Mouse (Mus musculus) CH12.LX (cell line): ENCODE data around the gene 2410004B18Rik. TPM values are rescaled to one million over a fixed set of nuclear protein-coding genes. Genes with fewer than 3 reads are reported as not detected.
A peak's percentile ranks its signal among the peaks of the same experiment; 100 is the strongest.

ENCODE experiments used
- DNase-seq: peaks from one replicate; pipeline ENCODE4 v3.0.0-alpha.2; 2013; ENCODE audit errors: extremely low read depth
- H3K27ac ChIP-seq: 2 replicates; pipeline ENCODE4 v1.5.1; 2012; ENCODE audit warnings: low read depth, mild to moderate bottlenecking, control low read depth, moderate library complexity; ENCODE audit not compliant: insufficient read depth
- H3K27me3 ChIP-seq: replicated peaks from 2 replicates; pipeline ENCODE3; 2012; ENCODE audit warnings: inconsistent platforms
- H3K36me3 ChIP-seq, 2 experiments: replicated peaks in 1 of 2; 2 replicates each; pipeline versions ENCODE3 to v1.6.1; 2012; ENCODE audit warnings: inconsistent platforms in 1 of 2, low read length in 1 of 2, mild to moderate bottlenecking in 1 of 2, mixed read lengths in 1 of 2, moderate library complexity in 1 of 2; ENCODE audit not compliant: control insufficient read depth in 1 of 2, insufficient read depth in 1 of 2
- H3K4me1 ChIP-seq, 2 experiments: 2 replicates each; pipeline ENCODE4 v1.6.1; 2012; ENCODE audit warnings: inconsistent platforms in 1 of 2, moderate library complexity in 1 of 2; ENCODE audit not compliant: insufficient read depth in 2 of 2, control insufficient read depth in 1 of 2
- H3K4me2 ChIP-seq: 2 replicates; pipeline ENCODE4 v1.6.1; 2012; ENCODE audit warnings: low read depth, mild to moderate bottlenecking, control low read depth; ENCODE audit not compliant: poor library complexity, insufficient read depth, severe bottlenecking
- H3K4me3 ChIP-seq, 3 experiments: fragments of 150-350 bp in 1 of 3; sonication (generic) in 1 of 3; replicated peaks in 1 of 3; 2 replicates each; pipeline versions ENCODE3 to v1.5.1; 2011 to 2012; ENCODE audit warnings: low read depth in 2 of 3, low read length in 2 of 3, mild to moderate bottlenecking in 2 of 3, moderate library complexity in 2 of 3, control low read depth in 1 of 3, improper control_type of control experiment in 1 of 3, inconsistent platforms in 1 of 3, mixed read lengths in 1 of 3; ENCODE audit not compliant: poor library complexity in 1 of 3
- H3K79me2 ChIP-seq: replicated peaks from 2 replicates; pipeline ENCODE4 v1.6.1; 2012; ENCODE audit warnings: mild to moderate bottlenecking, moderate library complexity; ENCODE audit not compliant: control insufficient read depth, poor library complexity, insufficient read depth, severe bottlenecking; ENCODE audit errors: extremely low read depth
- H3K9ac ChIP-seq: 2 replicates; pipeline ENCODE4 v1.6.1; 2012; ENCODE audit warnings: low read depth, mild to moderate bottlenecking, control low read depth, moderate library complexity; ENCODE audit not compliant: insufficient read depth
- H3K9me3 ChIP-seq: replicated peaks from 2 replicates; pipeline ENCODE3; 2012; ENCODE audit warnings: low read length, inconsistent platforms, mixed read lengths
- BHLHE40 ChIP-seq: IDR thresholded peaks from 2 replicates; pipeline ENCODE4 v1.6.1; 2011; ENCODE audit warnings: mild to moderate bottlenecking, low read depth, low read length, improper control_type of control experiment
- ELF1 ChIP-seq: IDR thresholded peaks from 2 replicates; pipeline ENCODE4 v1.6.1; 2014; ENCODE audit warnings: low read depth, mild to moderate bottlenecking, inconsistent platforms, low read length, improper control_type of control experiment
- EP300 ChIP-seq: IDR thresholded peaks from 2 replicates; pipeline ENCODE4 v1.6.1; 2011; ENCODE audit warnings: low read length, improper control_type of control experiment
- ETS1 ChIP-seq: conservative IDR thresholded peaks from 2 replicates; pipeline ENCODE4 v1.6.1; 2012; ENCODE audit warnings: low read depth, mild to moderate bottlenecking, inconsistent platforms, low read length, improper control_type of control experiment, moderate library complexity
- IRF4 ChIP-seq: IDR thresholded peaks from 2 replicates; pipeline ENCODE4 v1.6.1; 2014; ENCODE audit warnings: low read depth, mild to moderate bottlenecking, inconsistent platforms, low read length, improper control_type of control experiment
- JUN ChIP-seq: IDR thresholded peaks from 2 replicates; pipeline ENCODE4 v1.6.1; 2011; ENCODE audit warnings: low read depth, mild to moderate bottlenecking, low read length, improper control_type of control experiment, moderate library complexity; ENCODE audit not compliant: insufficient read depth
- MAX ChIP-seq: IDR thresholded peaks from 2 replicates; pipeline ENCODE4 v1.6.1; 2011; ENCODE audit warnings: low read length, improper control_type of control experiment
- MAZ ChIP-seq: IDR thresholded peaks from 2 replicates; pipeline ENCODE4 v1.6.1; 2012; ENCODE audit warnings: low read depth, mild to moderate bottlenecking, inconsistent platforms, low read length, improper control_type of control experiment, moderate library complexity
- MEF2A ChIP-seq: IDR thresholded peaks from 2 replicates; pipeline ENCODE4 v1.6.1; 2014; ENCODE audit warnings: low read depth, mild to moderate bottlenecking, inconsistent platforms, low read length, improper control_type of control experiment, borderline replicate concordance
- MYC ChIP-seq: IDR thresholded peaks from 2 replicates; pipeline ENCODE4 v1.6.1; 2011; ENCODE audit warnings: low read depth, mild to moderate bottlenecking, improper control_type of control experiment, low read length
- POLR2AphosphoS2 ChIP-seq: IDR thresholded peaks from 2 replicates; pipeline ENCODE4 v1.6.1; 2011; ENCODE audit warnings: low read depth, low read length, improper control_type of control experiment
- RAD21 ChIP-seq: IDR thresholded peaks from 2 replicates; pipeline ENCODE4 v1.6.1; 2011; ENCODE audit warnings: low read depth, mild to moderate bottlenecking, low read length, improper control_type of control experiment, moderate library complexity
- SMC3 ChIP-seq: IDR thresholded peaks from 2 replicates; pipeline ENCODE4 v1.6.1; 2011; ENCODE audit warnings: low read depth, low read length, improper control_type of control experiment
- UBTF ChIP-seq: IDR thresholded peaks from 2 replicates; pipeline ENCODE4 v1.6.1; 2012; ENCODE audit warnings: low read depth, mild to moderate bottlenecking, inconsistent platforms, low read length, improper control_type of control experiment, moderate library complexity
- USF2 ChIP-seq: conservative IDR thresholded peaks from 2 replicates; pipeline ENCODE4 v1.6.1; 2011; ENCODE audit warnings: low read depth, low read length, improper control_type of control experiment
- ZKSCAN1 ChIP-seq: IDR thresholded peaks from 2 replicates; pipeline ENCODE4 v1.6.1; 2012; ENCODE audit warnings: low read depth, inconsistent platforms, low read length, improper control_type of control experiment, borderline replicate concordance
- ZNF384 ChIP-seq: IDR thresholded peaks from 2 replicates; pipeline ENCODE4 v1.6.1; 2012; ENCODE audit warnings: low read depth, low read length, improper control_type of control experiment, inconsistent platforms
- dilution Hi-C: fragments of 300-500 bp; cut with MboI; formaldehyde crosslinking; loops from 2 replicates; pipeline ENCODE4 v1.14.3; 2020; ENCODE audit warnings: low sequenced_read_pairs; ENCODE audit not compliant: extremely low pct_unique_long_range_greater_than_20kb, extremely low pct_ligation_motif_present
- in situ Hi-C: fragments of 300-500 bp; cut with MboI; formaldehyde crosslinking; loops from 3 replicates; pipeline ENCODE4 v1.14.3; 2019; ENCODE audit warnings: low sequenced_read_pairs, low pct_ligation_motif_present, low pct_unique_long_range_greater_than_20kb, mixed read lengths
- polyA plus RNA-seq: library from polyadenylated mRNA; unstranded; fragments of >175 nt; gene quantifications from 2 replicates; pipeline ENCODE4 v1.2.1, GENCODE M21; 2012; ENCODE audit warnings: low read depth; ENCODE audit not compliant: insufficient read length
- total RNA-seq, 2 experiments: library from RNA; depleted of rRNA; stranded (reverse); fragments of 300-350 nt in 1 of 2; fragments of >200 nt in 1 of 2; gene quantifications; 2 replicates each; pipeline ENCODE4 v1.2.3; 2012 to 2014

2410004B18Rik gene
- total and polyA plus RNA-seq, 3 experiments, result 51.9 to 138 (median 123) TPM

- no peak for DNase-seq
- dilution Hi-C loops, result no loop called here
- no peak overlapping the region for H3K9ac ChIP-seq
- H3K27me3 ChIP-seq, result peaks cover 2% of the 10 kb centered on the region
- H3K27ac ChIP-seq, result no peak overlapping the region
- H3K79me2 ChIP-seq, result no peaks in the 10 kb centered on the region
- no peak overlapping the region for H3K4me2 ChIP-seq
- TF ChIP-seq ZNF384 (no peak), UBTF (no peak), MYC (no peak), ETS1 (no peak), USF2 (no peak), RAD21 (no peak), MAZ (no peak), JUN (no peak), POLR2AphosphoS2 (no peak)
- in situ Hi-C loops, result no loop called here
- peaks cover 13% of the 10 kb centered on the region for H3K9me3 ChIP-seq
- H3K4me1 ChIP-seq, result peaks cover 3 to 19% of the 10 kb centered on the region in 2 experiments; a peak in 3 of 4 replicates
- H3K4me3 ChIP-seq, result no peak overlapping the region
- no peaks in the 10 kb centered on the region for H3K36me3 ChIP-seq
Observed at GRCm38 (mm10) chr3:145992796-145993195, 55.0 kb downstream of the 2410004B18Rik start.

- TF ChIP-seq MEF2A, result no peak
- no peak for TF ChIP-seq ZKSCAN1
- TF ChIP-seq EP300, result peak; percentile 73
- peak; percentile 54; the same call in 1 of the 2 replicates for TF ChIP-seq IRF4
- peak; percentile 27; the same call in 1 of the 2 replicates for TF ChIP-seq MAX
- 0 out of 2 replicates have a peak, but pooled peaks have one; percentile 6 for TF ChIP-seq BHLHE40
- no peak for TF ChIP-seq SMC3
- peak; percentile 94 for TF ChIP-seq ZNF384
- peak; percentile 46; the same call in 1 of the 2 replicates for TF ChIP-seq ELF1
- TF ChIP-seq MYC, result no peak
- Histone ChIP-seq H3K4me2 (peak overlapping the region; percentile 64; the same call in 1 of the 2 replicates), H3K27ac (no peak overlapping the region), H3K79me2 (no peaks in the 10 kb centered on the region), H3K4me3 (no peak overlapping the region), H3K9ac (no peak overlapping the region), H3K36me3 (no peaks in the 10 kb centered on the region), H3K27me3 (peaks cover 2% of the 10 kb centered on the region), H3K9me3 (peaks cover 5% of the 10 kb centered on the region), H3K4me1 (peaks cover 3 to 18% of the 10 kb centered on the region in 2 experiments; a peak in 3 of 4 replicates)
- peak; percentile 71 for DNase-seq
- in situ Hi-C loops, result no loop called here
- dilution Hi-C loops, result no loop called here
Observed at GRCm38 (mm10) chr3:145993481-145994201, 55.8 kb downstream of the 2410004B18Rik start.

Other genes with a start within 250 kb of the 2410004B18Rik start
- gene Ddah1, start 179.3 kb upstream of the 2410004B18Rik start, total RNA-seq (2012; rRNA removed), result not detected in 2 replicates
- gene Ddah1, start 179.3 kb upstream of the 2410004B18Rik start, total RNA-seq (2014; rRNA removed), result not detected in 2 replicates
- not detected in 2 replicates for gene Ddah1, start 179.3 kb upstream of the 2410004B18Rik start, polyA plus RNA-seq
- gene Bcl10, start 15.2 kb upstream of the 2410004B18Rik start, total RNA-seq (2012; rRNA removed), result 68.8 and 73.6 TPM in 2 replicates
- gene Bcl10, start 15.2 kb upstream of the 2410004B18Rik start, total RNA-seq (2014; rRNA removed), result 166 and 177 TPM in 2 replicates
- 79.0 and 103 TPM in 2 replicates for gene Bcl10, start 15.2 kb upstream of the 2410004B18Rik start, polyA plus RNA-seq
- not detected in 2 replicates for gene Syde2, start 49.9 kb downstream of the 2410004B18Rik start, total RNA-seq (2012; rRNA removed)
- gene Syde2, start 49.9 kb downstream of the 2410004B18Rik start, total RNA-seq (2014; rRNA removed), result 0.30 and 0.31 TPM in 2 replicates
- gene Syde2, start 49.9 kb downstream of the 2410004B18Rik start, polyA plus RNA-seq, result 0.10 TPM in 2 replicates
- not detected in 2 replicates for gene Wdr63, start 170.1 kb downstream of the 2410004B18Rik start, total RNA-seq (2012; rRNA removed)
- gene Wdr63, start 170.1 kb downstream of the 2410004B18Rik start, total RNA-seq (2014; rRNA removed), result not detected in 2 replicates
- not detected in 2 replicates for gene Wdr63, start 170.1 kb downstream of the 2410004B18Rik start, polyA plus RNA-seq
- 7.2 and 11.3 TPM in 2 replicates for gene Mcoln3, start 179.4 kb downstream of the 2410004B18Rik start, total RNA-seq (2012; rRNA removed)
- 5.3 and 6.4 TPM in 2 replicates for gene Mcoln3, start 179.4 kb downstream of the 2410004B18Rik start, total RNA-seq (2014; rRNA removed)
- gene Mcoln3, start 179.4 kb downstream of the 2410004B18Rik start, polyA plus RNA-seq, result 5.2 and 7.2 TPM in 2 replicates
- gene Mcoln2, start 211.8 kb downstream of the 2410004B18Rik start, total RNA-seq (2012; rRNA removed), result 32.0 and 43.8 TPM in 2 replicates
- gene Mcoln2, start 211.8 kb downstream of the 2410004B18Rik start, total RNA-seq (2014; rRNA removed), result 31.0 and 35.8 TPM in 2 replicates
- gene Mcoln2, start 211.8 kb downstream of the 2410004B18Rik start, polyA plus RNA-seq, result 34.9 and 35.1 TPM in 2 replicates